Mouse (Mus musculus): Measurements from ENCODE around the gene Csdc2. TPM values are rescaled to one million over a fixed set of nuclear protein-coding genes. Genes with fewer than 3 reads are reported as not detected.

Csdc2 gene
- total RNA-seq, 2 experiments from 2014 or later = 6.9 to 9.2 TPM

GRCm38 (mm10) chr15:81985267-81986161, 49.0 kb downstream of the Csdc2 start:
- no peak for DNase-seq (ENCODE audit: low spot score in 2 of 2)

- no peak for DNase-seq (ENCODE audit: low spot score in 2 of 2)
Measured at GRCm38 (mm10) chr15:81987646-81988045, 51.1 kb downstream of the Csdc2 start, which contains the start of gene Xrcc6. Gene Xrcc6 (plus strand): TSS chr15:81987835.

- DNase-seq (ENCODE audit: low spot score in 2 of 2) = peak; percentile 80 to 84
Measured at GRCm38 (mm10) chr15:81989371-81990062, 53.0 kb downstream of the Csdc2 start.

GRCm38 (mm10) chr15:81990549-81990948, 54.0 kb downstream of the Csdc2 start:
- no peak for DNase-seq (ENCODE audit: low spot score in 2 of 2)

- DNase-seq (ENCODE audit: low spot score in 2 of 2) = no peak
Measured at GRCm38 (mm10) chr15:81993992-81994391, 57.4 kb downstream of the Csdc2 start.

Other genes with a start within 250 kb of the Csdc2 start
- 1 to 10 TPM; 1.8 to 3.0 TPM for gene Chadl, start 239.5 kb upstream of the Csdc2 start, total RNA-seq (2021)
- 10 to 100 TPM; 68.9 to 69.9 TPM for gene Zc3h7b, start 191.7 kb upstream of the Csdc2 start, total RNA-seq (2021)
- 10 to 100 TPM; 69.7 to 70.0 TPM for gene Rangap1, start 191.2 kb upstream of the Csdc2 start, total RNA-seq (2021)
- gene Tef, start 134.3 kb upstream of the Csdc2 start, total RNA-seq (2021) = 10 to 100 TPM; 45.0 to 46.9 TPM
- gene Tob2, start 78.0 kb upstream of the Csdc2 start, total RNA-seq (2021) = 100 to 1,000 TPM; 103 to 121 TPM
- gene Phf5a, start 64.8 kb upstream of the Csdc2 start, total RNA-seq (2021) = 10 to 100 TPM; 54.3 to 55.6 TPM
- gene Aco2, start 64.5 kb upstream of the Csdc2 start, total RNA-seq (2021) = 1,000 to 10,000 TPM in 1 of 2 experiments, 100 to 1,000 TPM in 1; 791 to 1,455 TPM
- gene Polr3h, start 10.5 kb upstream of the Csdc2 start, total RNA-seq (2021) = 10 to 100 TPM; 16.2 to 19.9 TPM
- gene Pmm1, start 24.2 kb downstream of the Csdc2 start, total RNA-seq (2021) = 10 to 100 TPM; 58.0 to 85.4 TPM
- not detected for gene 1700029P11Rik, start 43.8 kb downstream of the Csdc2 start, total RNA-seq (2021)
- 10 to 100 TPM; 55.8 to 88.9 TPM for gene Xrcc6, start 51.1 kb downstream of the Csdc2 start, total RNA-seq (2021)
- gene Desi1, start 97.1 kb downstream of the Csdc2 start, total RNA-seq (2021) = 100 to 1,000 TPM in 1 of 2 experiments, 10 to 100 TPM in 1; 52.7 to 123 TPM
- 10 to 100 TPM; 80.5 to 99.1 TPM for gene Snu13, start 110.8 kb downstream of the Csdc2 start, total RNA-seq (2021)
- gene 4930407I10Rik, start 122.4 kb downstream of the Csdc2 start, total RNA-seq (2021) = not detected
- 1 to 10 TPM in 1 of 2 experiments, under 1 TPM in 1; 0.58 to 4.1 TPM for gene Mei1, start 133.2 kb downstream of the Csdc2 start, total RNA-seq (2021)
- gene Ccdc134, start 191.2 kb downstream of the Csdc2 start, total RNA-seq (2021) = 1 to 10 TPM; 6.7 to 8.9 TPM
- 100 to 1,000 TPM in 1 of 2 experiments, 10 to 100 TPM in 1; 79.3 to 109 TPM for gene Srebf2, start 210.4 kb downstream of the Csdc2 start, total RNA-seq (2021)

Measured in adrenal gland, adult 18-20 months (tissue).